Mouse (Mus musculus): ENCODE data around the gene Creb3l2. TPM values are rescaled to one million over a fixed set of nuclear protein-coding genes. Genes with fewer than 3 reads are reported as not detected.

Gene Creb3l2
- polyA plus RNA-seq (2014; fragmentation: Illumina TruSeq; extraction: RNeasy Lipid Tissue Mini Kit (QIAGEN cat#74804); ENCODE audit: low read depth, low replicate concordance): 9.7 TPM

DNA sequence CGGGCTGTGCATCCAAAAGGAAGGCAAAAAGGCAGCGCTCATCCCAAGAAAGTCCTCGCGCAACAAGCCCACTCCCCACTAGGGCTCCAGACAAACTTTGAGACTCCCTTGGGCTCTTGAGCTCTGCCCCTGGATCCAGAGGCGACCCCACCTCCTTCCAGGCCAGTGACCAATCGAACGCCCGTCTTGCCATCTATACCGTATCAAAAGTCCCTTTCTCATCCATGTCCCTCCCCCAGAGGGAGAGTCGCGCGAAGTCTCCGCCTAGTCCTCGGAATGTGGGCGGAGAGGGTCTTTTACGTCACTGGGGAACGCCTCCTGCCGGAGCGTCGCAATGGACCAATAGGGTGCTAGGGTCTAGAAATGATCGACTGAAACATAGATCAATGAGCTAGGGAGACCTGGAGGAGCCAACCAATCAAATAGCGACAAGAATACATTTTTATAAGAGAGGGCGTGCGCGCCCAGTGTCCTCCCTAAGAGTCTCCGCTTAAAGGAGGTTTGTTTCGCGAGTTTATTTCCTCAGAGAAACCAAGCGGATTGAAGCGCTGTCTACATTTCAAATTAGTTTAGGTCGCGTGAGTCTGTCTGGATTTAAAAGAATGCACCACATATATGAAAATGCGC is at the start of gene Creb3l2:
Gene Creb3l2, minus strand, starts transcription at position 106 of the 627 bp plus-strand sequence.

DNA sequence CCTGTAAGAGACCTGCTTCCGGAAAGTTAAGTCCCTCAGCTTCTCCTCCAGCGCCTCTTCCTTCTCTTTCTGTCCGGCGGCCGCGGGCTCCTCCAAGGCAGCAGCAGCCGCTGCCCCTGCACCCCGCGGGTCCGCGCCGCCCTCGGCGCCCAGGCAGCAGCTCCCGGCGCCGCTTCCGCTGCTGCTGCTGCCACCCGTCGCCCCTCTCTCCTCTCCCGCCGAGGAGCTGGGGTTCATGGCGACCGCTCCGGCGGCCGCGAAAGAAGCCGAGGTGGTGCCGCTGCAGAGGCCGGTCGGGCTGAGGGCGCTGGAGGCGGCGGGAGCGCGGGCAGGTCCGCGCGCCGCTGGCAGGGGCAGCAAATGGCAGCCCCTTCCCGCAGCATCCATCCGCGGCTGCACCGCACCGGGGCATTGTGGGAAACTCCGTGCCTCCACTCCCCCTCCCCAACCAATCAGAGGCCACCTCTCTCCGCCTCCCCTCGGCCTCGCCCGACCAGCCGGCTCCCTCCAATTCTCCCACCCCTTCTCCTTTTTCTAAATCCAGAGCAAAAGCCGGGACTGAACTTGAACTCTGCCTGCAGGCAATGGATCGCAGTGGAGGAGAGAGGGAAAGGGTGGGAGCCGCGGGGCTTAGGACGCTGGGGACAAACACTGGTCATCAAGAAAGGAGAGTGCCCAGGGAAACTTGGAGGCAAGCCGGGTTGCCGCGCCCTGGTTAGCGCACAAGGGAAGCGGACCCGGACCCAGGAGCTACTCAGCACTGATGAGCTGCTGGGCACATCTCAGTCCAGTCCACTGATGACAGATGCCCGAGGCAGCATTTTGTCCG is 142.2 kb downstream of the Creb3l2 start, which contains the start of gene Dgki:
Gene Dgki, minus strand, starts transcription at position 623 of the 829 bp plus-strand sequence.

Other genes starting within 250 kb of the Creb3l2 start
- not detected for gene Dgki, start 142.0 kb downstream of the Creb3l2 start, polyA plus RNA-seq (2014; fragmentation: Illumina TruSeq; extraction: RNeasy Lipid Tissue Mini Kit (QIAGEN cat#74804); ENCODE audit: low read depth, low replicate concordance)
- gene Akr1d1, start 88.0 kb upstream of the Creb3l2 start, polyA plus RNA-seq (2014; fragmentation: Illumina TruSeq; extraction: RNeasy Lipid Tissue Mini Kit (QIAGEN cat#74804); ENCODE audit: low read depth, low replicate concordance): 666 TPM

All from liver, adult 10 weeks (tissue).